Mouse (Mus musculus): ENCODE data around the gene Grhpr. TPM values are rescaled to one million over a fixed set of nuclear protein-coding genes. Genes with fewer than 3 reads are reported as not detected.

The Grhpr gene
- total and polyA plus RNA-seq, 2 experiments from 2014 or later: 18.2 to 31.1 TPM

- H3K4me1 ChIP-seq (ENCODE audit: insufficient read depth, low read length): no peaks in the 10 kb centered on the region
- WGBS: 90% methylated on average over 8 of the region's 8 CpGs
- no peak overlapping the region for H3K4me3 ChIP-seq (ENCODE audit: low read depth, low read length)
- no peak for TF ChIP-seq CTCF (IDR thresholded peaks at IDR 0.05)
- no peak overlapping the region for H3K27ac ChIP-seq (ENCODE audit: low read depth, low read length)
- H3K36me3 ChIP-seq (ENCODE audit: insufficient read depth, low read length): no peaks in the 10 kb centered on the region
- no peak for DNase-seq (ENCODE audit: low spot score)
- no peak overlapping the region for H3K4me2 ChIP-seq (ENCODE audit: low read depth, low read length, poor library complexity, severe bottlenecking)
- H3K27me3 ChIP-seq (ENCODE audit: insufficient read depth, low read length): no peaks in the 10 kb centered on the region
- H3K9ac ChIP-seq (replicated peaks; ENCODE audit: low read length, poor library complexity, severe bottlenecking): no peak overlapping the region
- no peaks in the 10 kb centered on the region for H3K9me3 ChIP-seq (ENCODE audit: low read length)
- no peak for ATAC-seq (ENCODE audit: low FRiP score)
These were observed 13.8 kb upstream of the Grhpr start for GRCm38 (mm10) chr4:44967402-44967801.

DNA sequence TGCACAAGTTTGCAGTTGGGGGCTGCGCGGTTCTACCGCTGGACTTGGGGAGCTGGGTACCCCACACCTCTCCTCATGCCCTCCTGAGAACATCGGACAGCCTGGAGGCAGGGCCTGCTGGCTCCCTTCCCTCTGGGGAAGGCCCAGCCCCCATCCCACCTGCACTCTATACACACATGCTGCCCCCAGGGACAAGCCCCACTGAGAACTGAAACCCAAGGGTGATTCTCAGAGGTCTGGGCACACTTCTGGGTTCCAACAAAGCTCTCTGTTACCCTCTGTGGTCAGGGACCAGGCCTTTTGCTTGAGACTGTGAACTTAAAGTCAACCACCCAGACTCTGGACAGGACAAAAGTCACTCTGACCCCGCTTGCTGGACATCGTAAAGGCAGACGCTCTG is 11.1 kb upstream of the Grhpr start:
- DNase-seq (ENCODE audit: low spot score): no peak
- Histone ChIP-seq H3K9me3 (ENCODE audit: low read length) (no peaks in the 10 kb centered on the region), H3K4me3 (ENCODE audit: low read depth, low read length) (no peak overlapping the region), H3K9ac (replicated peaks; ENCODE audit: low read length, poor library complexity, severe bottlenecking) (no peak overlapping the region), H3K27me3 (ENCODE audit: insufficient read depth, low read length) (no peaks in the 10 kb centered on the region), H3K4me1 (ENCODE audit: insufficient read depth, low read length) (no peaks in the 10 kb centered on the region), H3K4me2 (ENCODE audit: low read depth, low read length, poor library complexity, severe bottlenecking) (no peak overlapping the region), H3K27ac (ENCODE audit: low read depth, low read length) (no peak overlapping the region), H3K36me3 (ENCODE audit: insufficient read depth, low read length) (no peaks in the 10 kb centered on the region)
- no peak for ATAC-seq (ENCODE audit: low FRiP score)
- 93% methylated on average over 7 of the region's 7 CpGs for WGBS
- TF ChIP-seq CTCF (IDR thresholded peaks at IDR 0.05): no peak

- ATAC-seq (ENCODE audit: low FRiP score) (no peak; the same call in 1 of the 2 replicates), DNase-seq (ENCODE audit: low spot score) (peak; percentile 43)
- H3K36me3 ChIP-seq (ENCODE audit: insufficient read depth, low read length): no peaks in the 10 kb centered on the region
- H3K9ac ChIP-seq (replicated peaks; ENCODE audit: low read length, poor library complexity, severe bottlenecking): no peak overlapping the region
- TF ChIP-seq CTCF (IDR thresholded peaks at IDR 0.05): peak; percentile 84
- H3K9me3 ChIP-seq (ENCODE audit: low read length): no peaks in the 10 kb centered on the region
- no peak overlapping the region for H3K4me3 ChIP-seq (ENCODE audit: low read depth, low read length)
- WGBS: 23% methylated on average over 10 of the region's 10 CpGs
- H3K27ac ChIP-seq (ENCODE audit: low read depth, low read length): no peak overlapping the region
- H3K4me1 ChIP-seq (ENCODE audit: insufficient read depth, low read length): no peaks in the 10 kb centered on the region
- no peaks in the 10 kb centered on the region for H3K27me3 ChIP-seq (ENCODE audit: insufficient read depth, low read length)
- H3K4me2 ChIP-seq (ENCODE audit: low read depth, low read length, poor library complexity, severe bottlenecking): no peak overlapping the region
These were observed 10.5 kb upstream of the Grhpr start for GRCm38 (mm10) chr4:44970612-44971110.

GRCm38 (mm10) chr4:44973450-44973849 is 7.7 kb upstream of the Grhpr start:
- ATAC-seq (ENCODE audit: low FRiP score) (peak; percentile 58; the same call in 1 of the 2 replicates), DNase-seq (ENCODE audit: low spot score) (peak; percentile 89)
- no peaks in the 10 kb centered on the region for H3K36me3 ChIP-seq (ENCODE audit: insufficient read depth, low read length)
- H3K4me2 ChIP-seq (ENCODE audit: low read depth, low read length, poor library complexity, severe bottlenecking): peak overlapping the region; percentile 9; the same call in 1 of the 2 replicates
- no peak overlapping the region for H3K4me3 ChIP-seq (ENCODE audit: low read depth, low read length)
- H3K27me3 ChIP-seq (ENCODE audit: insufficient read depth, low read length): no peaks in the 10 kb centered on the region
- peak; percentile 85 for TF ChIP-seq CTCF (IDR thresholded peaks at IDR 0.05)
- no peaks in the 10 kb centered on the region for H3K9me3 ChIP-seq (ENCODE audit: low read length)
- WGBS: 13% methylated on average over 9 of the region's 9 CpGs
- H3K9ac ChIP-seq (replicated peaks; ENCODE audit: low read length, poor library complexity, severe bottlenecking): no peak overlapping the region
- no peak overlapping the region for H3K27ac ChIP-seq (ENCODE audit: low read depth, low read length)
- H3K4me1 ChIP-seq (ENCODE audit: insufficient read depth, low read length): no peaks in the 10 kb centered on the region

GRCm38 (mm10) chr4:44973871-44974270 is 7.3 kb upstream of the Grhpr start:
- Histone ChIP-seq H3K27me3 (ENCODE audit: insufficient read depth, low read length) (no peaks in the 10 kb centered on the region), H3K4me1 (ENCODE audit: insufficient read depth, low read length) (no peaks in the 10 kb centered on the region), H3K4me3 (ENCODE audit: low read depth, low read length) (no peak overlapping the region), H3K9me3 (ENCODE audit: low read length) (no peaks in the 10 kb centered on the region), H3K4me2 (ENCODE audit: low read depth, low read length, poor library complexity, severe bottlenecking) (0 out of 2 replicates have a peak overlapping the region, but pooled peaks have one; percentile 9), H3K27ac (ENCODE audit: low read depth, low read length) (no peak overlapping the region), H3K36me3 (ENCODE audit: insufficient read depth, low read length) (no peaks in the 10 kb centered on the region), H3K9ac (replicated peaks; ENCODE audit: low read length, poor library complexity, severe bottlenecking) (no peak overlapping the region)
- no peak for DNase-seq (ENCODE audit: low spot score)
- TF ChIP-seq CTCF (IDR thresholded peaks at IDR 0.05): no peak
- 60% methylated on average over 14 of the region's 14 CpGs for WGBS
- 0 out of 2 replicates have a peak, but pooled peaks have one; percentile 7 for ATAC-seq (ENCODE audit: low FRiP score)

- Histone ChIP-seq H3K9me3 (ENCODE audit: low read length) (no peaks in the 10 kb centered on the region), H3K27me3 (ENCODE audit: insufficient read depth, low read length) (no peaks in the 10 kb centered on the region), H3K4me3 (ENCODE audit: low read depth, low read length) (no peak overlapping the region), H3K4me2 (ENCODE audit: low read depth, low read length, poor library complexity, severe bottlenecking) (no peak overlapping the region), H3K9ac (replicated peaks; ENCODE audit: low read length, poor library complexity, severe bottlenecking) (no peak overlapping the region), H3K36me3 (ENCODE audit: insufficient read depth, low read length) (no peaks in the 10 kb centered on the region), H3K27ac (ENCODE audit: low read depth, low read length) (no peak overlapping the region), H3K4me1 (ENCODE audit: insufficient read depth, low read length) (no peaks in the 10 kb centered on the region)
- 73% methylated on average over 8 of the region's 8 CpGs for WGBS
- ATAC-seq (ENCODE audit: low FRiP score) (no peak), DNase-seq (ENCODE audit: low spot score) (no peak)
- no peak for TF ChIP-seq CTCF (IDR thresholded peaks at IDR 0.05)
These were observed 6.9 kb upstream of the Grhpr start for GRCm38 (mm10) chr4:44974331-44974730.

Measured in midbrain, postnatal 0 days (tissue).